Mouse (Mus musculus) forebrain, embryonic 11.5 days (tissue): ENCODE data around the gene Fgd5. TPM values are rescaled to one million over a fixed set of nuclear protein-coding genes. Genes with fewer than 3 reads are reported as not detected.

Experiments
- ATAC-seq: fragments of 200-750 bp; cut with Nextera tagmentation; replicated peaks from 2 replicates; pipeline ENCODE4 v1.8.0; 2017; ENCODE audit warnings: moderate TSS enrichment; ENCODE audit not compliant: low FRiP score
- DNase-seq: peaks from one replicate; pipeline ENCODE4 v3.0.0-alpha.2; 2017; ENCODE audit warnings: low spot score
- H3K27ac ChIP-seq: fragments of 300-500 bp; sonication (generic); 2 replicates; pipeline ENCODE4 v1.5.1; 2014; ENCODE audit warnings: low read depth, low read length
- H3K27me3 ChIP-seq: fragments of 300-500 bp; sonication (generic); 2 replicates; pipeline ENCODE4 v1.6.1; 2014; ENCODE audit warnings: mild to moderate bottlenecking, low read length, mixed read lengths; ENCODE audit not compliant: control insufficient read depth, insufficient read depth
- H3K36me3 ChIP-seq: fragments of 300-500 bp; sonication (generic); 2 replicates; pipeline ENCODE4 v1.6.1; 2014; ENCODE audit warnings: mild to moderate bottlenecking, low read length, moderate library complexity, mixed read lengths; ENCODE audit not compliant: control insufficient read depth, insufficient read depth
- H3K4me1 ChIP-seq: fragments of 300-500 bp; sonication (generic); replicated peaks from 2 replicates; pipeline ENCODE4 v1.6.1; 2014; ENCODE audit warnings: low read length, mixed read lengths; ENCODE audit not compliant: control insufficient read depth, insufficient read depth
- H3K4me2 ChIP-seq: fragments of 300-500 bp; sonication (generic); 2 replicates; pipeline ENCODE4 v1.6.1; 2014; ENCODE audit warnings: low read depth, mild to moderate bottlenecking, low read length, moderate library complexity, mixed read lengths; ENCODE audit not compliant: severe bottlenecking
- H3K4me3 ChIP-seq: fragments of 300-500 bp; sonication (generic); 2 replicates; pipeline ENCODE4 v1.5.1; 2014; ENCODE audit warnings: low read depth, low read length
- H3K9ac ChIP-seq: fragments of 300-500 bp; sonication (generic); 2 replicates; pipeline ENCODE4 v1.6.1; 2014; ENCODE audit warnings: low read length
- H3K9me3 ChIP-seq: fragments of 300-500 bp; sonication (generic); 2 replicates; pipeline ENCODE4 v1.6.1; 2016; ENCODE audit warnings: low read length, mixed read lengths; ENCODE audit not compliant: control insufficient read depth
- WGBS: fragments of 180-500 bp; shearing (Covaris S2); extraction: QIAGEN DNeasy Blood & Tissue Kit; methylation state at CpG from one replicate; pipeline ENCODE4 v1.1.7; 2014; 5-methylcytosine and 5-hydroxymethylcytosine counted together
- polyA plus RNA-seq: library from polyadenylated mRNA; unstranded; fragments of >200 nt; fragmentation: Nextera tagmentation; extraction: Ambion mirVana; gene quantifications from 2 replicates; pipeline ENCODE4 v1.2.1, GENCODE M21; 2014

The Fgd5 gene
- polyA plus RNA-seq, 1 experiment from 2014 or later = 6.6 TPM

- H3K9me3 ChIP-seq = no peaks in the 10 kb centered on the region
- DNase-seq (no peak), ATAC-seq (no peak)
- H3K27ac ChIP-seq = no peak overlapping the region
- no peak overlapping the region for H3K9ac ChIP-seq
- WGBS = 80% methylated on average over 8 of the region's 8 CpGs
- H3K27me3 ChIP-seq = no peaks in the 10 kb centered on the region
- no peaks in the 10 kb centered on the region for H3K4me1 ChIP-seq
- H3K4me2 ChIP-seq = no peak overlapping the region
- H3K36me3 ChIP-seq = no peaks in the 10 kb centered on the region
- no peak overlapping the region for H3K4me3 ChIP-seq
Measured at GRCm38 (mm10) chr6:92030646-92031045, 52.0 kb downstream of the Fgd5 start.

GRCm38 (mm10) chr6:92034713-92035112 lies 56.0 kb downstream of the Fgd5 start:
- no peaks in the 10 kb centered on the region for H3K27me3 ChIP-seq
- H3K36me3 ChIP-seq = no peaks in the 10 kb centered on the region
- no peak overlapping the region for H3K9ac ChIP-seq
- H3K4me3 ChIP-seq = no peak overlapping the region
- H3K9me3 ChIP-seq = no peaks in the 10 kb centered on the region
- no peak for ATAC-seq
- no peak for DNase-seq
- WGBS = 78% methylated on average over 6 of the region's 6 CpGs
- no peaks in the 10 kb centered on the region for H3K4me1 ChIP-seq
- no peak overlapping the region for H3K27ac ChIP-seq
- no peak overlapping the region for H3K4me2 ChIP-seq

GRCm38 (mm10) chr6:92036372-92036771 lies 57.7 kb downstream of the Fgd5 start:
- Histone ChIP-seq H3K9ac (no peak overlapping the region), H3K9me3 (no peaks in the 10 kb centered on the region), H3K27me3 (no peaks in the 10 kb centered on the region), H3K4me1 (no peaks in the 10 kb centered on the region), H3K4me3 (no peak overlapping the region), H3K27ac (no peak overlapping the region), H3K36me3 (no peaks in the 10 kb centered on the region), H3K4me2 (no peak overlapping the region)
- ATAC-seq (no peak), DNase-seq (no peak)
- 53% methylated on average over 5 of the region's 5 CpGs for WGBS

- WGBS = 76% methylated on average over 3 of the region's 3 CpGs
- Histone ChIP-seq H3K4me3 (no peak overlapping the region), H3K4me2 (no peak overlapping the region), H3K27ac (no peak overlapping the region), H3K9me3 (no peaks in the 10 kb centered on the region), H3K27me3 (no peaks in the 10 kb centered on the region), H3K36me3 (no peaks in the 10 kb centered on the region), H3K4me1 (no peaks in the 10 kb centered on the region), H3K9ac (no peak overlapping the region)
- DNase-seq (no peak), ATAC-seq (no peak)
Measured at GRCm38 (mm10) chr6:92038158-92038557, 59.5 kb downstream of the Fgd5 start.

GRCm38 (mm10) chr6:92041271-92041670 lies 62.6 kb downstream of the Fgd5 start:
- H3K4me2 ChIP-seq = no peak overlapping the region
- no peaks in the 10 kb centered on the region for H3K9me3 ChIP-seq
- no peak overlapping the region for H3K9ac ChIP-seq
- H3K36me3 ChIP-seq = no peaks in the 10 kb centered on the region
- H3K27ac ChIP-seq = no peak overlapping the region
- 93% methylated on average over 5 of the region's 5 CpGs for WGBS
- DNase-seq = no peak
- no peaks in the 10 kb centered on the region for H3K4me1 ChIP-seq
- no peak for ATAC-seq
- no peaks in the 10 kb centered on the region for H3K27me3 ChIP-seq
- H3K4me3 ChIP-seq = no peak overlapping the region

GRCm38 (mm10) chr6:92042055-92042454 lies 63.4 kb downstream of the Fgd5 start:
- DNase-seq = no peak
- WGBS = 90% methylated on average over 4 of the region's 4 CpGs

GRCm38 (mm10) chr6:92042850-92043249 lies 64.2 kb downstream of the Fgd5 start:
- H3K9ac ChIP-seq = no peak overlapping the region
- no peaks in the 10 kb centered on the region for H3K4me1 ChIP-seq
- H3K9me3 ChIP-seq = no peaks in the 10 kb centered on the region
- no peak overlapping the region for H3K27ac ChIP-seq
- no peak for ATAC-seq
- DNase-seq = no peak
- no peak overlapping the region for H3K4me3 ChIP-seq
- WGBS = 85% methylated on average over 1 of the region's 1 CpGs
- H3K27me3 ChIP-seq = no peaks in the 10 kb centered on the region
- no peaks in the 10 kb centered on the region for H3K36me3 ChIP-seq
- H3K4me2 ChIP-seq = no peak overlapping the region

More at GRCm38 (mm10) chr6:92042055-92042454, 63.4 kb downstream of the Fgd5 start:
- no peak for ATAC-seq
- Histone ChIP-seq H3K9me3 (no peaks in the 10 kb centered on the region), H3K36me3 (no peaks in the 10 kb centered on the region), H3K4me2 (no peak overlapping the region), H3K9ac (no peak overlapping the region), H3K27me3 (no peaks in the 10 kb centered on the region), H3K4me1 (no peaks in the 10 kb centered on the region), H3K4me3 (no peak overlapping the region), H3K27ac (no peak overlapping the region)

- Histone ChIP-seq H3K4me3 (no peak overlapping the region), H3K27me3 (no peaks in the 10 kb centered on the region), H3K36me3 (no peaks in the 10 kb centered on the region), H3K9me3 (no peaks in the 10 kb centered on the region), H3K27ac (no peak overlapping the region), H3K9ac (no peak overlapping the region), H3K4me1 (no peaks in the 10 kb centered on the region), H3K4me2 (no peak overlapping the region)
- 55% methylated on average over 2 of the region's 2 CpGs for WGBS
- no peak for DNase-seq
- no peak for ATAC-seq
Measured at GRCm38 (mm10) chr6:92057768-92058167, 79.1 kb downstream of the Fgd5 start.

- Histone ChIP-seq H3K27ac (no peak overlapping the region), H3K9ac (no peak overlapping the region), H3K4me1 (no peaks in the 10 kb centered on the region), H3K27me3 (no peaks in the 10 kb centered on the region), H3K9me3 (no peaks in the 10 kb centered on the region), H3K4me3 (no peak overlapping the region), H3K4me2 (no peak overlapping the region), H3K36me3 (no peaks in the 10 kb centered on the region)
- ATAC-seq = no peak
- no peak for DNase-seq
- 59% methylated on average over 5 of the region's 5 CpGs for WGBS
Measured at GRCm38 (mm10) chr6:92061725-92062124, 83.0 kb downstream of the Fgd5 start.
